Mouse (Mus musculus): ENCODE measurements around the gene Rbm14. TPM values are rescaled to one million over a fixed set of nuclear protein-coding genes. Genes with fewer than 3 reads are reported as not detected.
"Not testable (repeated sequence)": the region's sequence is repeated elsewhere in the genome, so short reads cannot be mapped to it uniquely, and the experiment has no call there.

The Rbm14 gene
- polyA plus RNA-seq, 1 experiment: 42.4 TPM

DNA sequence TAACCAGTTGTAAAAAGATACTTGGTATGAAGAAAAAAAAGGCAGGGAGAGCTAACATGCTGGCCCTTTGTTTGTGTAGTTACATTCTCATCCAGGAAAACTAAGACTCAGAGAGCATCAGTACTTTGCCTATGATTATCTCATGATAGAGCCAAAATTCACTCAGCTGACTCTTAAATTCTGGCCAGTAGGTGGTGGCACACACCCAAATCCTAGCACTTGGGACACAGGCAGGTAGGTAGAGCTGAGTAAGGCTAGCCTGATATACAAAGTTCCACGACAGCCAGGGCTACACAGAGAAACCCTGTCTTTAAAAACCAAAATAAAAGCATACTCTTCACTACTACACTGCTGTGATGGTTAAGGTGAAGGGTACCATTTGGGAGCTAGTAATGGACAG lies 48.6 kb downstream of the Rbm14 start:
- H3K4me1 ChIP-seq (ENCODE audit: control insufficient read depth, insufficient read depth, low read length): no peaks in the 10 kb centered on the region
- WGBS: 51% methylated on average over 1 of the region's 1 CpGs
- no peak overlapping the region for H3K4me3 ChIP-seq (replicated peaks; ENCODE audit: extremely low read depth, low read depth, low read length)
- TF ChIP-seq POLR2A (IDR thresholded peaks at IDR 0.05; ENCODE audit: borderline replicate concordance, extremely low read depth, low read depth, low read length): no peak
- peak; percentile 15; the same call in 1 of the 2 replicates for TF ChIP-seq CTCF (IDR thresholded peaks at IDR 0.05; ENCODE audit: insufficient read depth, low read length)
- no peak for DNase-seq

GRCm38 (mm10) chr19:4760544-4760943 lies 50.9 kb downstream of the Rbm14 start:
- WGBS: 82% methylated on average over 8 of the region's 8 CpGs
- not testable (repeated sequence) for H3K4me1 ChIP-seq (ENCODE audit: control insufficient read depth, insufficient read depth, low read length); DNase-seq; H3K4me3 ChIP-seq (replicated peaks; ENCODE audit: extremely low read depth, low read depth, low read length)

DNA sequence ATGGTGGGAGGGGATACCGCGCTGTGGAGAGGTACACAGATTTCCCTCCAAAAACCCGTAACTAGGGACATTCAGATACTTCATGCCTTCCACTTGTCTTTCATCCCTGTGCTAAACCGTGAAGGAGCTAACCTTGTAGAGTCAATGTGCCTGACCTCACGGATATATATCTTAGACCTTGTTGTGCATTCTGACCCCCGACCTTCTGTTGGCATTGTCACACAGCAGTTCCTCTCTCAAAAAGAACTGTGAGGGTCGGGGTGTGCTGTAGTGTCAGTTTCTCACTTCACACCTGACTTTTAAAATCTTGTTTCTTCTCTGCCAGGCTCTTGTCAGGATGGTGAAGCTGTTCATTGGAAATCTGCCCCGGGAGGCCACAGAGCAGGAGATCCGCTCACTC lies 54.5 kb downstream of the Rbm14 start:
- TF ChIP-seq POLR2A (IDR thresholded peaks at IDR 0.05; ENCODE audit: borderline replicate concordance, extremely low read depth, low read depth, low read length) (no peak), CTCF (IDR thresholded peaks at IDR 0.05; ENCODE audit: insufficient read depth, low read length) (no peak)
- Histone ChIP-seq H3K4me3 (replicated peaks; ENCODE audit: extremely low read depth, low read depth, low read length) (peak overlapping the region; percentile 87), H3K4me1 (ENCODE audit: control insufficient read depth, insufficient read depth, low read length) (no peaks in the 10 kb centered on the region; the same call in 1 of the 2 replicates)
- no peak for DNase-seq
- WGBS: 5% methylated on average over 9 of the region's 9 CpGs

DNA sequence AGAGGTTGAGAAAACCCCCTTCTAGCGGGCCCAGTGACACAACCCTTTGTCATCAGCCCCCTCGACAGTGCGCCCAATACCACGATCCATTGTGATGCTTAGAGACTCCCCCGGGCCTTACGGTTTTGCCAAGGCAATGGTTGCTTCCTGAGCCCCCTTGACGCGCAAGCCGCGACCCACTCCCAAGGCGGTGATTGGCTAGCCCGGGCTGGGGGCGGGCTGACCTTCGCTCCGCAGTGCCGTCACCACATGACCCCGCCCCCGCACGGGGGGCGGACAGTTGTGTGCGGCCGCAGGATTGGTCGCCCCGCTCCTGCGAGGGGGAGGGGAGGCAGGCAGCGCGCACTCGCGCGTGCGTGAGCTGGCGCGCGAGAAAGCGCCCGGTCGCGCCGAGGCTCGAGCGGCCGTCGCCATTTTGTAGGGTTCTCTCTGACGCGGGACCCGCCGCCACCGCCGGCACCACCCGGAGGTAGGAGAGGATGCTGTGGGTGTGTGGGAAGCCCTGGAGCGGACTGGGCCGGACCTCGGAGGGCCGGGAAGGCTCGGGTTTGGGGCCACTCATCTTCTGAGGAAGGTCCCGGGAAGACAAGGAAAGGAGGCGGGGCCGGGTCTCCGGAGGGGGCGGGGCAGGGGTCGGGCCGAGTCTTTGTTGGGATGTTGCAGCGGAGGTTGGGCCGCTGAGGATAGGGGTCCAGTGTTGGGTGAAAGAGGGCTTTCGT lies 55.1 kb downstream of the Rbm14 start, which contains the start of gene Rbm4b:
Gene Rbm4b, plus strand, starts transcription at position 305 of the 719 bp plus-strand sequence.
- Histone ChIP-seq H3K4me3 (replicated peaks; ENCODE audit: extremely low read depth, low read depth, low read length) (peak within 1 kb of the TSS; percentile 87), H3K4me1 (ENCODE audit: control insufficient read depth, insufficient read depth, low read length) (no peaks in the 10 kb centered on the region; the same call in 1 of the 2 replicates)
- under 1% methylated on average over 65 of the region's 65 CpGs for WGBS
- peak; percentile 65; the same call in 1 of the 2 replicates for TF ChIP-seq POLR2A (IDR thresholded peaks at IDR 0.05; ENCODE audit: borderline replicate concordance, extremely low read depth, low read depth, low read length)
- no peak for TF ChIP-seq CTCF (IDR thresholded peaks at IDR 0.05; ENCODE audit: insufficient read depth, low read length)
- DNase-seq: peak; percentile 95

GRCm38 (mm10) chr19:4755565-4756192 lies 55.8 kb downstream of the Rbm14 start:
- DNase-seq: peak; percentile 89
- Histone ChIP-seq H3K4me3 (replicated peaks; ENCODE audit: extremely low read depth, low read depth, low read length) (peak overlapping the region; percentile 78), H3K4me1 (ENCODE audit: control insufficient read depth, insufficient read depth, low read length) (no peaks in the 10 kb centered on the region; the same call in 1 of the 2 replicates)
- TF ChIP-seq CTCF (IDR thresholded peaks at IDR 0.05; ENCODE audit: insufficient read depth, low read length) (peak; percentile 98), POLR2A (IDR thresholded peaks at IDR 0.05; ENCODE audit: borderline replicate concordance, extremely low read depth, low read depth, low read length) (peak; percentile 55; the same call in 1 of the 2 replicates)
- under 1% methylated on average over 10 of the region's 10 CpGs for WGBS

Other genes with a start within 250 kb of the Rbm14 start
- gene Lrfn4, start 196.0 kb downstream of the Rbm14 start, polyA plus RNA-seq (2012; rRNA removed): 24.6 and 28.8 TPM in 2 replicates
- 86.2 and 98.0 TPM in 2 replicates for gene Rce1, start 186.0 kb downstream of the Rbm14 start, polyA plus RNA-seq (2012; rRNA removed)
- 0.20 and 0.65 TPM in 2 replicates for gene Gm960, start 113.0 kb downstream of the Rbm14 start, polyA plus RNA-seq (2012; rRNA removed)
- 1.3 and 4.4 TPM in 2 replicates for gene Sptbn2, start 100.5 kb downstream of the Rbm14 start, polyA plus RNA-seq (2012; rRNA removed)
- 6.8 and 7.6 TPM in 2 replicates for gene Rbm4b, start 55.1 kb downstream of the Rbm14 start, polyA plus RNA-seq (2012; rRNA removed)
- 28.6 and 36.1 TPM in 2 replicates for gene Rbm4, start 17.7 kb downstream of the Rbm14 start, polyA plus RNA-seq (2012; rRNA removed)
- 7.6 and 13.5 TPM in 2 replicates for gene Gm21992, start within 50 bp of the Rbm14 start, polyA plus RNA-seq (2012; rRNA removed)
- gene Ccs, start 27.7 kb upstream of the Rbm14 start, polyA plus RNA-seq (2012; rRNA removed): 32.5 and 44.7 TPM in 2 replicates
- 0.33 and 0.46 TPM in 2 replicates for gene Ccdc87, start 27.7 kb upstream of the Rbm14 start, polyA plus RNA-seq (2012; rRNA removed)
- 48.7 and 76.1 TPM in 2 replicates for gene Ctsf, start 43.5 kb upstream of the Rbm14 start, polyA plus RNA-seq (2012; rRNA removed)
- 0.44 and 22.2 TPM in 2 replicates for gene Actn3, start 66.3 kb upstream of the Rbm14 start, polyA plus RNA-seq (2012; rRNA removed)
- 22.3 and 23.6 TPM in 2 replicates for gene Zdhhc24, start 67.0 kb upstream of the Rbm14 start, polyA plus RNA-seq (2012; rRNA removed)
- 7.5 and 9.0 TPM in 2 replicates for gene Bbs1, start 95.0 kb upstream of the Rbm14 start, polyA plus RNA-seq (2012; rRNA removed)
- gene Dpp3, start 116.7 kb upstream of the Rbm14 start, polyA plus RNA-seq (2012; rRNA removed): 70.3 and 89.2 TPM in 2 replicates
- gene Peli3, start 131.5 kb upstream of the Rbm14 start, polyA plus RNA-seq (2012; rRNA removed): 5.5 and 5.8 TPM in 2 replicates
- 19.5 and 20.5 TPM in 2 replicates for gene Mrpl11, start 150.5 kb upstream of the Rbm14 start, polyA plus RNA-seq (2012; rRNA removed)
- gene Npas4, start 178.7 kb upstream of the Rbm14 start, polyA plus RNA-seq (2012; rRNA removed): 0.54 and 0.93 TPM in 2 replicates
- gene Slc29a2, start 212.2 kb upstream of the Rbm14 start, polyA plus RNA-seq (2012; rRNA removed): 4.3 and 5.9 TPM in 2 replicates
- gene B4gat1, start 227.2 kb upstream of the Rbm14 start, polyA plus RNA-seq (2012; rRNA removed): 38.0 and 38.7 TPM in 2 replicates
- 0.58 and 0.78 TPM in 2 replicates for gene AC124502.3, start 227.3 kb upstream of the Rbm14 start, polyA plus RNA-seq (2012; rRNA removed)
- 36.3 and 40.4 TPM in 2 replicates for gene Brms1, start 229.7 kb upstream of the Rbm14 start, polyA plus RNA-seq (2012; rRNA removed)
- 10.2 and 10.4 TPM in 2 replicates for gene Rin1, start 238.8 kb upstream of the Rbm14 start, polyA plus RNA-seq (2012; rRNA removed)